Mouse (Mus musculus) lung, postnatal 0 days (tissue): Measurements from ENCODE around the gene Vstm4.

Experiments used
- CTCF ChIP-seq: IDR thresholded peaks from 2 replicates; pipeline ENCODE4 v1.5.1; 2016; ENCODE audit warnings: antibody characterized with exemption, mild to moderate bottlenecking
- EP300 ChIP-seq: IDR thresholded peaks from 2 replicates; pipeline ENCODE4 v1.6.1; 2016; ENCODE audit warnings: antibody characterized with exemption, mild to moderate bottlenecking, control low read depth

DNA sequence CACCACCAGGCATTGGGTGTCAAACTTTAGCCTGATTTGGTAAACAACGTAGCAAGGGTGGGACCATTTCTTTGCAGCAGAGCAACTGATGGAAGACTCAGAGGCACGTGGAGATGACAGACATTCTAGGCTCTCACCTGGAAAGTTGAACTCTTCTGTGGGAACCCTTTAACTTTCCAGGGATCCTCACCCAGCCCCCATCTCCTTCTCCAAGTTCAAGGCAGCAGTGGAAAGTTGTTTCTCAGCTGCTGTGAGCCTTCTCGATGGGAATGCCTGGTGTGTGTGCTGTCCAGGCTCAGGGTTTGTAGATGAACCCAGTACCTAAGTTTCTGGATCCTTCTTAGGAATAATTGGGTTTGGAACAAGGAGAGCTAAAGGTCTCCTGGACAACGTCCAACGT is 310 bp upstream of the Vstm4 start:
- no peak for TF ChIP-seq EP300
- no peak for TF ChIP-seq CTCF
